Mouse (Mus musculus) left cerebral cortex, postnatal 25 days (tissue): ENCODE measurements at regions not wholly inside any gene's neighbourhood (a gene's known extent, or its start where the extent isn't known, plus 50 kb on each side); places are given as distances from the start of the nearest gene placed in this dataset.
"Not testable (repeated sequence)": the region's sequence is repeated elsewhere in the genome, so short reads cannot be mapped to it uniquely, and the experiment has no call there.

ENCODE experiments used
- DNase-seq, 2 experiments: peaks; one replicate each; pipeline ENCODE4 v3.0.0; 2022; ENCODE audit warnings: low spot score in 2 of 2, mixed read lengths in 1 of 2
- intact Hi-C: fragments of 180-260 bp; cut with DNase I; formaldehyde crosslinking; loops from one replicate; pipeline ENCODE4 v1.15.1; 2025

DNA sequence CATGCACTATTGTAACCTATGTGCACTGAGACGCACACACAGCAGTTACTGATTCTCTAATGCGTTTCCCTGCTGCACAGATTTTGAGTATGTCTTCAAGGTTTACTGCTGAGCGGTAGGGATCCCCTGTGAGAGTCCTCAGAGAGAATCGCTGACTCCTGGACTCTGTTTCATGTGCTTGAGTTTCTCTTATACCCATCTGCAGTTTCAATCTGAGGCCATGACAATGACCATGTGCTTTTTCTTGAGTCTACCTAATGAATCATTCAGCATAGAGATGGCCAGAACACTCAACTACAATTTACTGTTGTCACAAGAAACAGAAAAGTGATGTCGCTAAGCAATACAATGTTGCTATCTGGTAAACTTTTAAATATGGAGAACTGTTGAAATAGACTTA, 110.8 kb upstream of the Gm5148 start:
- intact Hi-C loops = no loop called here
- no peak for DNase-seq

DNA sequence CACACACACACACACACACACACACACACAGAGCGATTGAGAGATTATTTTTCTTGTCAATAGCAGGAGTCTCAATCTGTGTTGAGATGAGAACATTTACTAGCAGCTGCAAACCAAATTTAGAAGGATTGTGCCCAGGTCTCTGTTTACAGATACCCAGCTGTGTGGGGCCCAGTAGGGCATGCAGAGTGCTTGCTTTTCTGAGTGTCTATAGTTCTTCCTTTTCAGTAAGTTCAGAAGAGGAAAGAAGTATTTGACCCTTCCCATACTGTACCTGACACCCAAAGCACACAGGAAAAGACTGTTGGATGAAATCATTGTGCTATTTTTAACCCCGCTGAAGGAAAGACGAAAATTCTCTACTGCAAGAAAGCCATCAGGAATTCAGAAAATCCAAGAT, 110.3 kb upstream of the Gm5148 start:
- no peak for DNase-seq
- intact Hi-C loops = no loop called here

DNA sequence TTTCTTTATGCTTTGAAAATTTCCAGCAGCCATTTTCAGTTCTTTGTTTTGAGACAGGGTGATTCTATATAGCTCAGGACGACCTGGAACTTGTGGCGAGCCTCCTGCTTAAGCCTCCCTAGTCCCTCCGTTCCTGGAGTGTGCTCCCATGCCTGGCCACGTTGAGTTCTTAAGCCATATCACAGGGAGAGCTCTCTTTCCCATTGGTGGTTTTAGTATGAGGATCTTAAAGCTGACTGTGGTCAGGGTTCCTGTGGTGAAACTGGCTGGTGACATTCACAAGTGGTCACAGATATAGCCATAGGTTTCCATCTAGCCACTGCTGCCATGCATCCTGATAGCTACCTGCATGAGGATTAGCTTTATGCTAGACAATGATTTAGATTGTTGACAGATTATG, 109.1 kb upstream of the Gm5148 start:
- no peak for DNase-seq
- intact Hi-C loops = no loop called here

DNA sequence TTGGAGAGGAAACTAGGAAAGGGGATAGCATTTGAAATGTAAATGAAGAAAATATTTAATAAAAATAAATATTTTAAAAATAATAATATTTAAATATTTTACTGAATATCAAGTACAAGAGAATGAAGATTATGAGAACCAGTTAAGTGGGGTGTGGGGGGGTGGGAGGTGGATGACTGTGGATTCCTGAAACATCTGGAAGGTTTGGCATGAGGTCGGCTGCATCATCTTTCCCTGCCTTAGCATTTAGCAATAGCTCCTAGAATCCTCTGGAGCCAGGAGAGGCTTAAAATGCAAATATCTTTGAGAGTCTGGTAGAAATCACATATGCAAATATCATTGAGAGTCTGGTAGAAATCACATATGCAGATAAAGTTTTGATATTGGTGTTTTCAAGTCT, 103.3 kb upstream of the Gm5148 start:
- intact Hi-C loops = no loop called here
- no peak for DNase-seq

DNA sequence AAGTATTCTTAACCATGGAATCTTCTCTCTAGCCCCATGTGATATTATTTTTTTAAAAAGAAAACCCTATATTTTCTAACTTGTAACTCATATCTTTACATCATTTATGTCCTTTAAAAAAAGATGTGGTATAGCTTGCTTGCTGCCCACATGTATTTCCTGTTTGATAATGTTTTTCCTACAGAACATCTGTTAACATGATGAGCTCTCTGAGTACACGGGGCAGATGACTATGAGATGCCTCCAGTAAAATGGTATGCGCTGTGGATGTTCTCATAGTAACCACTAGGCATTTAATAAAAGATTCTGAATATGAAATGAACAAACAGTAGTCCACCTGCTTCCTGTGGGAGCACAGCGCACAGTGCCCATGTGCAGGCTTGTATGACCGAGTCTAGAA, 101.3 kb upstream of the Gm5148 start:
- intact Hi-C loops = no loop called here
- DNase-seq = no peak

DNA sequence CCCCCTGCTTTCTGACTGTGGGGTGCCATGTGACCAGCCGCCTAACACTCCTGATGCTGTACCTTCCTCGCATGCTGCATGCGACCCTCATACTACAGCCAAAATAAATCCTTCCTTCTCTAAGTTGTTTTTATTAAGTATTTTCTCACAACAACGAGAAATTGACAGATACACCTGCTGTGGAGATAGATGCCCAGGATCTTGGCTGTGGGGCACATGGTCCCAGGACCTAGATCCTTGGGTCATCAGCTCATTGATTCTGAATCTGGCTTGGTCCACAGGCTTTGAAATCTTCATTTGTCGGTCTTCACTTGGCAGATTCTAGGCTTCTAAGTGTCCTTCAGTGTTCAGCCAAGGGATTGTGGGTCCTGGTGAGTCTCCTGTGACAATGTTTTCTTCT, 100.4 kb upstream of the Gm5148 start:
- intact Hi-C loops = loop anchor here (5.0 kb wide), 1 partner anchor 138 kb away; no protein-coding TSS in a partner anchor
- DNase-seq = no peak

DNA sequence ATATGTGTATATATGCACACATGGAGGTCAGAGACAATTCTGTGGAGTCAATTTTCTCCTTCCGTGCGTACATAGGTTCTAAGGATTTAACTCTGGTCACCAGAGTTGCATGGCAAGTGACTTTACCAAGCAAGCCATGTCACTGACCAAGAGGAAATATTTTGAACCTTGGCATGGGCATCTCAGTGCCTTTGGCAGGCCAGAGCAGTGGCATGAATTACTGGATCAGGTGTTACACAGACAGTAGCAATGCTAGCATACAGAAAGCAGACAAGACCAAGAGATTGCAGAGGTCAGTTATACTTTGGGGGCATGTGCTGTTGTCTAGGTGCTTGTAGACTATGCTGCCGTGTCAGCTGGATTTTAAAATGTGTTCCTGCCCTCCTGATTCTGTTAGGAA, 95.2 kb upstream of the Gm5148 start:
- DNase-seq = no peak
- intact Hi-C loops = no loop called here

DNA sequence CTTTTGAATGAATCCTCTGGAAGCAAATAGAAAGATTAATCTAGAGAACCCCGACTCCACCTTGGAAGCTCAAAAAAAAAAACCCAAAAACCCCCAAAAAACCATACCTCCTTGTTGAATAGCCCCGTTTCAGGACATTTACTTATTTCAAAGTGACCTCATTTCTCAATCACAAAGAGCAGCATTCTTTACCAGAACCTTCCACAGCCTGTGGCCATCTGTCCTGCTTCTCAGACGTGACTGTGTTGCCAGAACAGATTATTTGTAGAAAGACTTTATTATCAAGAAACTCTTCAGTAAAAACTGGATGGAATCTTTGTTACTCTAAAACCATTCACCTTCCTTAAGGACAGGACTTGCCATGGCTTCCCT, 93.1 kb upstream of the Gm5148 start:
- DNase-seq = peak in 1 of 2 experiments; percentile 54
- intact Hi-C loops = no loop called here

DNA sequence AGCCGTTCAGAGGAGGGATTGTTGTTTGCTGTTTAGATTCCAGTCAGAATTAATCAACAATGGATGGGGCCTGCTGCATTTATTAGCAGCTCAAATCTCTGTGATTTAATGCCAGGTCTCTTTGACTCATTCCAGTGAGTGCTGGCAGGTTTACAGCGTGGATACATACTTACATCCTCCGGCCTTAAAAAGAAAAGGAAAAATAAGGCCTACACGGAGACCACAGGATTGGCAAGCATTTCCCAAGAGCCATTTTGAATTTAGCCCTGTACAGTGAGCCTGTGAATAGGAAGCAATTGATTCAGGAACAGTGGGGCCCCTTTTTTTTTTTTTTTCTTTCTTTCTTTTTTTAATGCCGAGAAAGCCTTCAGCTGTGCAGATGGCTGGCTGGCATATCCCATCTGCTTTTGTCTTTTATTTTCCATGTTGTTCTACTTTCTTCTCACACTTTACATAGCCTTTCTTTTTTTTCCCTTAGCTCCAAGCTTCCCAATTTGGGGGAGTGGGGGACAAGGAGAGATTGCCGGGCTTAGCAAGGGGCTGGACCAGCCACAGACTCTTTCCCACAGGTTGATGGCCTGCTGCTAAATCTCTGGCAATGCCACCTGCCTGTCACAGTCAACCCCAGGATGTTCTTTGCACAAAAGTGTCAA, 92.6 kb upstream of the Gm5148 start:
- intact Hi-C loops = no loop called here
- DNase-seq = peak in 1 of 2 experiments; percentile 78

DNA sequence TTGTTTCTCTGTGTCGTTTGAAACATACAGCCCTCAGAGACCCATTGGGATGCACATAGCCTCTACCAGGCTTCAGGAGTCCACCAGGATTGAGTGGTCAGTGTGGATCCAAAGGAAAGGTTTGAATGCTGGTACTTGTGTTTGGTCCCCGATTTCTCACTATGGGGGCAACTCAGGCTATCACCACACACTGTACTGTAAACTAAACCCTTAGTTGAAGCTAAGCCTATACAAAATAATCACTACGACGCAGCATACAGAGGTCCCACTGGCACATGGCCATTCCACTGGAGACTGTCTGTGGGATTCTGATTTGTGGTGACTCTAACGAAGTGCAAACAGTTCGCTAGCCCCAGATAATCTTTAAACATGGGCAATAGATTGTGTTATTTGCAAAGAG, 91.5 kb upstream of the Gm5148 start:
- intact Hi-C loops = no loop called here
- DNase-seq = no peak

DNA sequence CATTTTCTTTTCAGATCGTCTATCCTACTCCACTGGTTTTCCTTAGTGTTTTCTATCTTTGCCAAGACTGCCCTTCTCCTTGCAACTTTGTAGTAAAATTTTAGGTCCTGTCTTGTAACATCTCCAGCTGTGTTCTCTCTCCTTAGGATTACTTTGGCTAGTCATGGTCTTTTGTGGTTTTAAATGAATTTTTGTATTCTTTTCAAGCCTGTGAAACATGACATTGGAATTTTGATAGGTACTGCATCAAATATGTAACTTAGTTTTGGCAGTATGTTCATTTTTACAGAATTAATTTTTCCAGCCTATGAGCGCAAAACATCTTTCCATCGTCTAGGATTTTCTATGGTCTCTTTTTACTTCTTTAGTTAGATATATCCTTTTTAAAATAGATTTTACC, 88.6 kb upstream of the Gm5148 start:
- intact Hi-C loops = no loop called here
- DNase-seq = no peak

DNA sequence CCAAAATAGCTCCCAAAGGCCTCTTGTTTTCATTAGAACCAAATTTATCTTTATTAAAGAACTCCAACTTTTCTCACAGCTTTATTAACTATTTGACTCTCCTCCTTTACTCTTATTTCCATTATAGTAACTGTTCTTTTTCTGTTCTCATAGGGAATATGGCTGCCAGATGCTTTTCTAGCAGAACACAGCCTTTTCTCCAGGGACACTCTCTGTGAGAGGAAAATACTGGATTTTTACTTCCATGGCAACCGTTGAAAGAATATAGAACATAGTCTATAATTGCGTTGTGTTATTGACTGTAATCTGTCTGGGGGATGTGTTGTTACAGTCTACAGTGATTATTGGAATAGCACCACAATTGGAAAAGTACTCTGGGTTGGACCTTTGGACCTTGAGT, 87.1 kb upstream of the Gm5148 start:
- intact Hi-C loops = no loop called here
- DNase-seq = no peak

DNA sequence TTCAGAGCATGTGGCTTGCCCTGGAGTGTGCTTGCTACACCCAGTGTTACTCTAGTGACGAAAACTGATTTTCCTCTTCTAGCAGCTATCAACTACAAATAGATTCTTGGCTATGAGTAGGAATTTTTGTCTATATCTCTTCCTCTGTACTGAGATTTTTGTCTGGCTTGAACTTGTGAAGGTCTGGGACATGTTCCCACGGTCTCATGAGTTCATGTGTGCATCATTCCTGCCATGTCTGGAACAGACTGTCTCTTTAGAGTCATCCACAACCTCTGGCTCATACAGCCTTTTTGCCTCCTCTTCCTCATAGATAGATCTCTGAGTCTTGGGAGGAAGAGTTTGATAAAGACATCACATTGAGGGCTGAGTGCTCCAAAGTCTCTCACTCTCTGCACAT, 86.5 kb upstream of the Gm5148 start:
- no peak for DNase-seq
- intact Hi-C loops = no loop called here

DNA sequence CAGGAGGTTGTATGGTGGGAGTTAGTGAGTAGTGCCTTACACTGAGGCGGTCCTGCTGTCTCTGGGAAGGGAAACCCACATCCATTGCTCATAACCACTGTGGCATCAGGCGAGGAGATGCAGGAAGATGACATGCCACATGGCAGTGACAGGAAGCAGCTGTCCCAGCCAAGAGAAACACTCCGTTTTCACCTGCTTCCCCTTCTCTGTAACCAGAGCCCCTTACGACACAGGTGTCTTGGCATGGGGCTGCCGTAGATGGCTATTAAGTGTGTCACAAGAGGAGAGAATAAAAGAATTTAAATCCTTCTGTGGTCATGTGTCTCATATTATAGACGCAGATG, 81.5 kb upstream of the Gm5148 start:
- peak in 1 of 2 experiments; percentile 33 for DNase-seq
- intact Hi-C loops = no loop called here

DNA sequence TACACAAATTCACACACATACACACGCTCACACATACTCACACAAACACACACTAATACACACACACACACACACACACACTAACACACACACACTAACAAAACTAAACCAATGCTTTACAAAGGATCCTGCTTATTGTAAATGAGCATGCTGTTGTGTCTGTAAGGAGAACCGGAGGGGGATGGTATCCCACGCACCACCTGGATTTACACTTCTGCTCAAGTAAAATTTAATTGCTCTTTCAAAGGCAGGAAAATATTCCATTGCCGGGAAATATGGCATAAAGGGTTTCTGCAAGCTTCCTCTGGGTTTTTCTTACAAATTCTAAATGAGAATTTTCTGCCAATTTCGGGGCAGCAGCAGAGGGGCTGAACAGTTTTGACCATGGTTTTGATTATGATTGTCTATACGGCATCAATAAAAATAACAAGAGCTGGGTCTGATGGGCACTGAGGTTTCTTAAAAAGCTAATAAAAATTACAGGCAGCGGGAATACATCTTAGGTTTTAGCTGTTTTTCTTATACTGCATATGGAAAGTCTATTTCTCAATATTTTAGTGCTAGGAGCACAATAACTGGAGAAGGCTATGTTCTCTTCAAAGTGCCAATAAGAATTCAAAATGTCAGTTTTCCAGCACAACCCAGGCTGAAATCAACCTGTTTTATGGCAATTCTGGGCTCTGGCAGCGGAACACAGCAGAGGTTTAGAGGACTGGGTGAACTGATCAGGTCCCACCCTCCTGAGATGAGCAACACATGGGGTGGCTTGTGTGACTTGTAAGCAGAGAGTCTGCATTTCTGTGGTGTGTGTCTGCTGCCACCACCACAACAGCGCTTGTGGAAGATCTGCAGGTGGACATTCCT, 80.9 kb upstream of the Gm5148 start:
- DNase-seq = peak; percentile 62 to 83
- intact Hi-C loops = no loop called here

DNA sequence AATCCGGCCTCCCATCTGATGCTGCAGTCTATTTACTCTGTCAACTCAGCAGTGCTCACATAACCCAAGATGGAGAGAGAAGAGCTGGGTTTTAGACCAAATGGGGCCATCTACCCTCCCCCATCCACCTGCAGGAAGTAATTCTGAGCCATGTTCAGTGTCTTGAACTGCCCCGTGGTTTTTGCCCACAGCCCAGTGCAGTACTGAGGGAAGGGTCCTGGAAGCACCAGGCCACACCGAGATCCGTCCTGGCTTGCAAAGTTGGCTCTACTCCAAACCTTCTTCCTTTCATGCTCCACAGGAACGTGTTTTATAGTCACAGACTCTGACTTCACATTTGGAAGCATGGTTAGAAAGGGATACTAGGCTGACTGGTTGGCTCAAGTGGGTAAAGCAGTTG, 80.0 kb upstream of the Gm5148 start:
- DNase-seq = no peak
- intact Hi-C loops = no loop called here

DNA sequence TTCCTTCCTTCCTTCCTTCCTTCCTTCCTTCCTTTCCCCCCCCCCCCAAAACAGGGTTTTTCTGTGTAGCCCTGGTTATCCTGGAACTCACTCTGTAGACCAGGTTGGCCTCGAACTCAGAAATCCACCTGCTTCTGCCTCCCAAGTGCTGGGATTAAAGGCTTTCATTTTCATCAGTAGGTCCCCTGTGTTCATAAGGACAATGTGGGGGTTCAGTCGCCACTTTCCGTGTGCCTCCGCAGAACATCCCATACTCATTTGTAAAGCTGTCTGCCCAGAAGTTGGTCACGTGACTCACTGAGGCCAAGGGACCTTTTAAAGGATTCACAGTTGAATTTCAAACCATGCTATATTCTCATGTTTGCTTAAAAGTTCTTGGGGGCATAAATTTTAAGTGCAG, 79.5 kb upstream of the Gm5148 start:
- DNase-seq, intact Hi-C loops: not testable (repeated sequence)

DNA sequence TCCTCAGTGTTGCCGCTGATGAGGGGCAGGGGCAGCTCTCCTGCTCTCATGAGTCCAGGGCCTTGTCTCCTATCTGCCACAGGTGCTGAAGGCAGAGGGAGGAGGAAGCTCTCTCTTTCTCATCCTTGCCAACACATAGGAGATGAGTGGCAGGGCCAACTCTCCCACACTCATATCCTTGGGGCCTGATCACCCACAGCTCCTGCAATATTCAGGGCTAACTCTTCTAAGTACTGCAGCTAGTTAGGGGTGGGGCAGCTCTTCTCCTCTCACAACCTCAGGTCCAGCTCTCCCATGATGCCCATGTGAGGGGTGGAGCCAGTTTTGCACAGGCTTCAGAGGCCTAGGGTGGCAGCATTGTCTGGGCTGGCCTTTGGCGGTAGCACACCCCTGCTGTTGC, 77.3 kb upstream of the Gm5148 start:
- intact Hi-C loops = no loop called here
- DNase-seq = no peak

DNA sequence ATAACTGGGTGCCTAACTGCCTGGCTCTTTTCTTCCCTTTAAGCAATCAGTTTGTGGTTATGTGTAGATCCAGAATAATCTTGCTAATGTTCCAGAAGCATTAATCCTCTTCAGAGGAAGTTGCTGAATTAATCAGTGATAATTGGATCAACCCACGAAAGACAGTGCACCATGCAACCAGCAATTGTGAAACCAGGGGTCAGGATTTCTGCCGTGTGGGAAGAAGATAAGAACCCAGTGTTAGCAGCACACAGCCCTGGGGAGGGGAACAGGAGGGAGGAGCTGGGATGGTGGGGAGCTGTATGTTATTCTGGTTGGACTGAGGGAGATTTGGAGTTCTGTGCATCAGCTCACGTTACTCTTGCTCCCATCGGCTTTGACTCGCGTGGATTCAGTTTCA, 75.5 kb upstream of the Gm5148 start:
- no peak for DNase-seq
- intact Hi-C loops = no loop called here

DNA sequence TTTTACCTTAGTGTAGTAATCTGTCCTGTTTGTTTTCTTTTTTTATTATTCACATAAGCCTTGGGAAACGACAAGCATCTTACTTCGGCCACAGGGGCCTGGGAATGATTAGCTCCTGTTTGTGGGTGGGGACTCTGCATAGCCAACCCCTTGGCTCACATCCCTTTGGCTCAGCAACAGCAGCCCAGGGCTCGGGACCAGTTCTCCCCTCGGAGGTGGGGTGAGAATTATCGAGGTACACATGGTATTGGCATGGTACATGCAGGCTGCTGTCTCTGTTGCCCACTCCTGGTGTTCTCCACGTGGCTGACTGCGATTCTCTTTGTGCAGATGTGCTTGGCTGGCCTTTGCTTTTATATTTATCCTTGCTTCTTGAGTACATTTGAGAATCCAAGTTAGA, 65.4 kb upstream of the Gm5148 start:
- intact Hi-C loops = no loop called here

DNA sequence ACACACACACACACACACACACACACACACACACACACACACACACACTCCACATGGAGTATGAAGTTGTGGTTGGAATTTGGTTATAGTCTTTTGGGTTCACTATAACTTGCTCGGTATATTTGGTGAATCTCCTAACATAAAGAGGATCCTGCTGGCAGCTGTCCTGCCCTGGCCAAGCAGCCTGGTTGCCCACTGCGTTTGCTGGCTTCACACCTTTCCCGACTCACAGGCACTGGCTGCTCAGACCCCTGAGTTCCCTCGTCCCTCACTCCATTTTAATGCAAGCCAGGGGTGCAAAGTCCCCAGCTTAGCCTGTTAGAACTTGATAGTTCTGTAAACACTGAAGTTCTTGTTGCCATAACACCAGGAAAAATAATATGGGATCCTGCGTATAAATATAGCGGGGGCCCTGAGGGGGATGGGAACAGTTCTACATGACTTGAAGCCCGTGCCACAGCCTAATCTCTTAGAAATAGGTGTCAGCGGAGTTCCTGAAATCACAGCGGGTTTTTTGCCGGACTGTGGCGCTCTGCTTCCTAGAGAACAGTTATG, 64.9 kb upstream of the Gm5148 start:
- DNase-seq = no peak
- intact Hi-C loops = no loop called here

More for the DNA sequence above, 65.4 kb upstream of the Gm5148 start:
- no peak for DNase-seq
